ENCODE assay signal across 12 mouse cellular contexts in the genomic region with DNA sequence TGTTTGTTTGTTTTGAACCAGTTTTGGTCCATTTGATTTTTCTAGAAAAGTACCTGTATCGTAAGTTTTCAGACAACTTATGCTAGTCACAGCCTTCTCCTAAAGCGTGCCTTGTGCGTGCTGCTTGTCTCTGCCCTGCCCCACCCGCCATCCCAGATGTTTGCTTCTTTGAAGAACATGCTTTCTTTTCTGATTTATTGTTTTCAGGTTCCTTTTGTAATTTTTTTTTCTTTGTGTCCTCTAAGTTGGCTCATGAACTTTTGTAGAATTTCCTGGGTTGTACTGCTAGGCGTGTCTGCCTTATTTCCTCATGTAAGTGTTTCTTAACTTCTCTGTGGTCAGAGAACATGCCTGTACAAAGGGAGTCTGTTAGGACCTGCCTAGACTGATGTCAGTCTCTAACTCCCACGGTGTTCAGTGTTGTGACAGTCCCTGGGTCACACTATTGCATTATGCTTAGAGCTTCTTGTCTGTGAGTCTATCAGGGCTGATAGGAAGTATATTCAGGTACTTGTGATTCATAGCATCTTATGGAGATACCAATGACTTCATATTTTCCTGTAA.
A peak's percentile ranks its signal among the peaks of the same experiment; 100 is the strongest.
DNase-seq lines count a peak whose midpoint lies in the region; ATAC-seq and TF ChIP-seq lines count a peak whose summit lies in the region.
"Had no signal": no experiment of that assay in that cellular context is flagged by ENCODE, and none has a peak within 500 bp of the region (broad histone marks: within the 10 kb centered on the region; RNA-seq: fewer than 3 reads in every experiment).

No protein-coding gene starts in this region.

- H3K36me3 ChIP-seq in kidney, adult 2 months (ENCODE audit: control insufficient read depth, insufficient read depth, low read length) = no peaks in the 10 kb centered on the region
- 0 out of 2 replicates have a peak, but pooled peaks cover 9% of the 10 kb centered on the region for H3K36me3 ChIP-seq in kidney, embryonic 16.5 days (ENCODE audit: insufficient read depth, low read length)
- H3K36me3 ChIP-seq in hindbrain, embryonic 14.5 days (replicated peaks; ENCODE audit: control insufficient read depth, insufficient read depth) = peaks cover 31% of the 10 kb centered on the region

- no peak overlapping the region for H3K4me2 ChIP-seq in kidney, embryonic 16.5 days (replicated peaks; ENCODE audit: low read depth, low read length)
- no peak overlapping the region for H3K4me2 ChIP-seq in hindbrain, embryonic 14.5 days (replicated peaks)
- H3K4me2 ChIP-seq: forebrain, embryonic 12.5 days had no signal

- TF ChIP-seq CTCF in kidney, adult 2 months (conservative IDR thresholded peaks at IDR 0.05; ENCODE audit: insufficient read depth, insufficient read length, low read depth, low read length) = no peak

- no peaks in the 10 kb centered on the region for H3K27me3 ChIP-seq in kidney, adult 2 months (replicated peaks; ENCODE audit: control insufficient read depth, insufficient read depth, low read length)
- no peaks in the 10 kb centered on the region for H3K27me3 ChIP-seq in kidney, embryonic 16.5 days (ENCODE audit: insufficient read depth, low read length)
- H3K27me3 ChIP-seq in hindbrain, embryonic 14.5 days (ENCODE audit: control insufficient read depth, insufficient read depth, low read length) = no peaks in the 10 kb centered on the region
- H3K27me3 ChIP-seq: forebrain, embryonic 12.5 days had no signal

- H3K4me1 ChIP-seq in kidney, adult 2 months (ENCODE audit: control insufficient read depth, insufficient read depth, low read length) = no peaks in the 10 kb centered on the region
- peaks cover 2% of the 10 kb centered on the region; the same call in 1 of the 2 replicates for H3K4me1 ChIP-seq in kidney, embryonic 16.5 days (ENCODE audit: insufficient read depth, low read length)
- no peaks in the 10 kb centered on the region for H3K4me1 ChIP-seq in hindbrain, embryonic 14.5 days (replicated peaks; ENCODE audit: control insufficient read depth, insufficient read depth, low read length)

- no peak overlapping the region for H3K9ac ChIP-seq in kidney, embryonic 16.5 days (replicated peaks; ENCODE audit: low read length)
- H3K9ac ChIP-seq in hindbrain, embryonic 14.5 days = no peak overlapping the region
- H3K9ac ChIP-seq: forebrain, embryonic 12.5 days had no signal

- no peak overlapping the region for H3K4me3 ChIP-seq in kidney, adult 2 months (ENCODE audit: insufficient read depth, low read depth, low read length)
- no peak overlapping the region for H3K4me3 ChIP-seq in kidney, embryonic 16.5 days (ENCODE audit: low read length)
- no peak overlapping the region for H3K4me3 ChIP-seq in hindbrain, embryonic 14.5 days (replicated peaks; ENCODE audit: low read length)
- H3K4me3 ChIP-seq: forebrain, embryonic 12.5 days had no signal

- H3K27ac ChIP-seq in kidney, adult 2 months (ENCODE audit: insufficient read depth, low read depth, low read length) = no peak overlapping the region
- H3K27ac ChIP-seq in kidney, embryonic 16.5 days (ENCODE audit: low read length) = no peak overlapping the region
- no peak overlapping the region for H3K27ac ChIP-seq in hindbrain, embryonic 14.5 days
- H3K27ac ChIP-seq: forebrain, embryonic 12.5 days had no signal

- 68% methylated on average over 6 of the region's 6 CpGs for WGBS in kidney, adult 2 months
- WGBS in kidney, embryonic 16.5 days = 79% methylated on average over 6 of the region's 6 CpGs
- 87% methylated on average over 6 of the region's 6 CpGs for WGBS in hindbrain, embryonic 14.5 days

- no peak for ATAC-seq in kidney, embryonic 16.5 days (ENCODE audit: low FRiP score, low TSS enrichment)
- ATAC-seq in hindbrain, embryonic 14.5 days (ENCODE audit: low FRiP score) = no peak

- no peak for TF ChIP-seq POLR2A in kidney, adult 2 months (IDR thresholded peaks at IDR 0.05; ENCODE audit: low read depth, low read length)

- DNase-seq in kidney, adult 2 months = peak; percentile 54
- DNase-seq in urinary bladder, postnatal 14 days (ENCODE audit: low spot score) = peak; percentile 78
- no peak for DNase-seq in urinary bladder, adult 2 months (ENCODE audit: low spot score)
- peak; percentile 58 for DNase-seq in lung, postnatal 25 days (ENCODE audit: low spot score)
- no peak for DNase-seq in layer of hippocampus, adult 18-20 months (ENCODE audit: low spot score in 2 of 2)
- no peak for DNase-seq in hindbrain, embryonic 14.5 days (ENCODE audit: low spot score)
- DNase-seq: cerebellum, adult 18-20 months; embryo, embryonic 11 days; gastrocnemius, postnatal 10 days; retina, postnatal 1 day had no signal

- H3K9me3 ChIP-seq in kidney, embryonic 16.5 days (ENCODE audit: low read length) = no peaks in the 10 kb centered on the region
- no peaks in the 10 kb centered on the region for H3K9me3 ChIP-seq in hindbrain, embryonic 14.5 days (ENCODE audit: control insufficient read depth, low read length)
- H3K9me3 ChIP-seq: forebrain, embryonic 12.5 days had no signal

Comparison
In these comparisons a context has a peak if more than half of its experiments do, and no peak if none do; other contexts are left out.
1. DNase-seq: peak in kidney, adult 2 months (single experiment), urinary bladder, postnatal 14 days (single experiment) and lung, postnatal 25 days (single experiment); none in urinary bladder, adult 2 months (single experiment), layer of hippocampus, adult 18-20 months (0 of 2) and hindbrain, embryonic 14.5 days (single experiment).